Mouse (Mus musculus) left cerebral cortex, postnatal 10 days (tissue): ENCODE measurements around the gene Nrarp. TPM values are rescaled to one million over a fixed set of nuclear protein-coding genes. Genes with fewer than 3 reads are reported as not detected.

Experiments used
- DNase-seq, 2 experiments: peaks; one replicate each; pipeline ENCODE4 v3.0.0; 2021 to 2022; ENCODE audit warnings: low spot score in 2 of 2, mixed read lengths in 1 of 2; ENCODE audit errors: extremely low spot score in 1 of 2
- intact Hi-C: fragments of 180-260 bp; cut with DNase I; formaldehyde crosslinking; loops from one replicate; pipeline ENCODE4 v1.15.1; 2025
- total RNA-seq, 2 experiments: library from RNA; stranded (reverse); gene quantifications; 2 replicates each; pipeline ENCODE4 v1.2.3; 2021

Nrarp gene
- 10 to 100 TPM; 34.5 to 41.9 TPM for total RNA-seq

GRCm38 (mm10) chr2:25180478-25180903 lies at the start of gene Nrarp:
Gene Nrarp (plus strand): TSS chr2:25180758.
- intact Hi-C loops = no loop called here

GRCm38 (mm10) chr2:25131601-25132000 lies 49.0 kb upstream of the Nrarp start:
- intact Hi-C loops = no loop called here
- DNase-seq = no peak

More at GRCm38 (mm10) chr2:25180478-25180903, at the start of gene Nrarp:
- DNase-seq = peak; percentile 95 to 98

- no peak for DNase-seq
- intact Hi-C loops = no loop called here
Measured at GRCm38 (mm10) chr2:25137832-25138231, 42.7 kb upstream of the Nrarp start.

- DNase-seq = no peak
- intact Hi-C loops = no loop called here
Measured at GRCm38 (mm10) chr2:25141185-25141584, 39.4 kb upstream of the Nrarp start.

GRCm38 (mm10) chr2:25141921-25142320 lies 38.6 kb upstream of the Nrarp start:
- intact Hi-C loops = no loop called here
- no peak for DNase-seq

GRCm38 (mm10) chr2:25145346-25145745 lies 35.2 kb upstream of the Nrarp start:
- intact Hi-C loops = no loop called here
- DNase-seq = peak in 1 of 2 experiments; percentile 71

GRCm38 (mm10) chr2:25147398-25147797 lies 33.2 kb upstream of the Nrarp start:
- intact Hi-C loops = no loop called here
- DNase-seq = no peak

GRCm38 (mm10) chr2:25147892-25148291 lies 32.7 kb upstream of the Nrarp start:
- intact Hi-C loops = no loop called here
- DNase-seq = no peak

GRCm38 (mm10) chr2:25149643-25150042 lies 30.9 kb upstream of the Nrarp start:
- DNase-seq = no peak
- intact Hi-C loops = no loop called here

GRCm38 (mm10) chr2:25151280-25151956 lies 29.1 kb upstream of the Nrarp start:
- DNase-seq = no peak
- intact Hi-C loops = no loop called here

- DNase-seq = no peak
- intact Hi-C loops = no loop called here
Measured at GRCm38 (mm10) chr2:25156177-25156576, 24.4 kb upstream of the Nrarp start.

GRCm38 (mm10) chr2:25156990-25157389 lies 23.6 kb upstream of the Nrarp start:
- DNase-seq = no peak
- intact Hi-C loops = no loop called here

- intact Hi-C loops = no loop called here
- no peak for DNase-seq
Measured at GRCm38 (mm10) chr2:25157655-25158054, 22.9 kb upstream of the Nrarp start.

GRCm38 (mm10) chr2:25167481-25167880 lies 13.1 kb upstream of the Nrarp start:
- no peak for DNase-seq
- intact Hi-C loops = no loop called here

GRCm38 (mm10) chr2:25167919-25168664 lies 12.5 kb upstream of the Nrarp start:
- peak; percentile 46 to 91 for DNase-seq
- intact Hi-C loops = no loop called here

- DNase-seq = no peak
- intact Hi-C loops = no loop called here
Measured at GRCm38 (mm10) chr2:25168665-25168978, 11.9 kb upstream of the Nrarp start.

- DNase-seq = peak in 1 of 2 experiments; percentile 66
- intact Hi-C loops = no loop called here
Measured at GRCm38 (mm10) chr2:25169778-25170177, 10.8 kb upstream of the Nrarp start.

GRCm38 (mm10) chr2:25170326-25171100 lies 10.0 kb upstream of the Nrarp start:
- DNase-seq = no peak
- intact Hi-C loops = no loop called here

- intact Hi-C loops = no loop called here
- no peak for DNase-seq
Measured at GRCm38 (mm10) chr2:25171101-25171768, 9.3 kb upstream of the Nrarp start.
